Mouse (Mus musculus): ENCODE results near the gene Foxp1. TPM values are rescaled to one million over a fixed set of nuclear protein-coding genes. Genes with fewer than 3 reads are reported as not detected.

The Foxp1 gene
- polyA plus RNA-seq (2012; ENCODE audit: low replicate concordance): 64.5 and 140 TPM in 2 replicates

DNA sequence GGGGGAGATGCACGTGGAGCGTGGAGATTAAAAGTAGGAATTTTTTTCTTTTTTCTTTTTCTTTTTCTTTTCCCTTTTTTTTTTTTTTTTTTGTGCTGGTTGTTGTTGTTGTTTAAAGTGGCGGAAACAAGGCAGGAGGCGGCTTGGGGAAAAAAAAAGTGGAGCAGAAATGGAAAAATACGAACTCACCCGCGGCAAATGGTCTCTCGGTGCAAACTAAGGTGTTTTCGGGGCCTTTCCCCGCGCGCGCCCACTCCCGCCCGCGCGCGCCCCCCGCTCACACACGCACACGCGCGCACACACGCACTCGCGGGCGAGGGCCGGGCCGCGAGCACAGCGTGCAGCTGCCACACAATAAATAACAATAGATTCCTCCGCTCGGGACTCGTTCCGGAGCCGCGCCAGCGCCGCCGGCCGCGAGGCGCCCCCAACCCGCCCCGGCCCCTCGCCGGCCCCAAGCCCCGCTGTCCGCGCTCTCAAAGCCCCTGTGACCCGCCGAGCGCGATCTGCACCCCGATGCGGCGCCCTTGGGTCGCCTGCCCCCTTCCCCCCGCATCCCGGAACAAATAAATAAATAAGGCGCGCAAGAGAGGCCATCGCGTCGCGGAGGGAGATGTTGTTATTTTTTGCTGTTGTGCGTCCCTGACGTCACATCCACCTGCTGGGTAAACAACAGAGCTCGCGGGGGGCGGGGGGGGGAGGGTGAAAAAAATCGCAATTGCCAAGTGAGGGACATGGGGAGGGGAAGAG, at the start of gene Foxp1:
TSS of gene Foxp1 (minus strand) at position 363 of the 750 bp plus-strand sequence.

Other genes with a start within 250 kb of the Foxp1 start
- 0.75 and 0.92 TPM in 2 replicates for gene Eif4e3, start 144.1 kb upstream of the Foxp1 start, polyA plus RNA-seq (2012; ENCODE audit: low replicate concordance)
- gene Gm20696, start 144.1 kb upstream of the Foxp1 start, polyA plus RNA-seq (2012; ENCODE audit: low replicate concordance): 0.25 TPM in 1 of 2 replicates, not detected in the other
- gene Gpr27, start 170.0 kb upstream of the Foxp1 start, polyA plus RNA-seq (2012; ENCODE audit: low replicate concordance): 0.11 and 0.39 TPM in 2 replicates
- gene Prok2, start 203.7 kb upstream of the Foxp1 start, polyA plus RNA-seq (2012; ENCODE audit: low replicate concordance): not detected in 2 replicates